Mouse (Mus musculus): ENCODE data around the gene Gpr62. TPM values are rescaled to one million over a fixed set of nuclear protein-coding genes. Genes with fewer than 3 reads are reported as not detected.
A peak's percentile ranks its signal among the peaks of the same experiment; 100 is the strongest.

The Gpr62 gene
- polyA plus RNA-seq, 1 experiment from 2014 or later = 0.31 TPM

DNA sequence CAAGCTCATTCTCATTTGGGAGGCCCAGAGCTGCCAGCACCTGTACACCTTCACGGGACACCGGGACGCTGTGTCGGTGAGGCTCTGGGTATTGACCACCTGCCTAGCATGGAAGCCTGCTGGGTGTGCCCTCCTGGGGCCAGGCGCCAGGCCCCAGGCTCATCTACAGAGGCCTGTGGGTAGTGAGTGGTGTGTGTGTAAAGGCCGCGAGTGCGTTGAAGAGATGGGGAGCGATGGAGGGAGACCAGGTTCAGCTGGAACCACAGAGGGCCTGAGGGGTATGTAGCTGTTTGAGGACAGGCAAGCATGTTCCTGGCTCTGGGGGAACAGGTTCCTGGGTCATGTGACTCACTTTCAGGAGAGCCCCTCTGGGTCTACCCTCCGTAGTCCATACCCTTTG lies 17.4 kb upstream of the Gpr62 start:
- peaks cover 3% of the 10 kb centered on the region for H3K4me1 ChIP-seq
- H3K4me3 ChIP-seq = no peak overlapping the region
- H3K36me3 ChIP-seq = peaks cover 66% of the 10 kb centered on the region
- no peak overlapping the region for H3K9ac ChIP-seq
- 92% methylated on average over 10 of the region's 10 CpGs for WGBS
- no peak for ATAC-seq (ENCODE audit: extremely low read depth, insufficient number of reproducible peaks, low FRiP score, low TSS enrichment)
- H3K27me3 ChIP-seq (replicated peaks) = no peaks in the 10 kb centered on the region
- no peak overlapping the region for H3K4me2 ChIP-seq
- H3K27ac ChIP-seq (replicated peaks) = no peak overlapping the region
- H3K9me3 ChIP-seq = no peaks in the 10 kb centered on the region

DNA sequence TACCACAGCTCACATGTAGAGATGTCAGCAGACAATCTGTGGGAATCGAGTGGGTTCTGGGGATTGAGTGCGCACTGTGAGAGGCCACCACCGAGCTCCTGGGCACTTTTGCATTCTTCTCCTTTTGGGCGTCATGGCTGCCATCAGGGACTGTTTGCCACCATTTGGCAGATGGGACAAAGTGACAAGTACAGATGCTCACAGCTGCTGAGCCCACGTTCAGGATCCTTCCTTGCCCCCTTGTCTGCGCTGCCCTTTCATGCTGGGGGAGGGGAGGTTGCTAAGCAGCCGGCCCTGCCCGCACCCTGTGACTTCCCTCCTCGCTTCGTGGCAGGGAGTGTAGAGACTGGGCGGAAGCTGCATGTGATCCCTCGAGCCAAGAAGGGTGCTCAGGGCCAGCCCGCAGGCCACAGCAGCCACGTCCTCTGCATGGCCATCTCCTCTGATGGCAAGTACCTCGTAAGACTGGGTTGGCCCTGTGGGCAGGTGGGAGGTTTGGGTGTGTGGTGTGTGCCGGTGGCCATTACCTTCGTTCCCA lies 16.9 kb upstream of the Gpr62 start:
- peaks cover 66% of the 10 kb centered on the region for H3K36me3 ChIP-seq
- H3K4me3 ChIP-seq = no peak overlapping the region
- WGBS = 80% methylated on average over 17 of the region's 17 CpGs
- H3K4me2 ChIP-seq = no peak overlapping the region
- H3K27me3 ChIP-seq (replicated peaks) = no peaks in the 10 kb centered on the region
- H3K4me1 ChIP-seq = peaks cover 8% of the 10 kb centered on the region
- no peak overlapping the region for H3K27ac ChIP-seq (replicated peaks)
- H3K9me3 ChIP-seq = no peaks in the 10 kb centered on the region
- no peak for ATAC-seq (ENCODE audit: extremely low read depth, insufficient number of reproducible peaks, low FRiP score, low TSS enrichment)
- H3K9ac ChIP-seq = no peak overlapping the region

DNA sequence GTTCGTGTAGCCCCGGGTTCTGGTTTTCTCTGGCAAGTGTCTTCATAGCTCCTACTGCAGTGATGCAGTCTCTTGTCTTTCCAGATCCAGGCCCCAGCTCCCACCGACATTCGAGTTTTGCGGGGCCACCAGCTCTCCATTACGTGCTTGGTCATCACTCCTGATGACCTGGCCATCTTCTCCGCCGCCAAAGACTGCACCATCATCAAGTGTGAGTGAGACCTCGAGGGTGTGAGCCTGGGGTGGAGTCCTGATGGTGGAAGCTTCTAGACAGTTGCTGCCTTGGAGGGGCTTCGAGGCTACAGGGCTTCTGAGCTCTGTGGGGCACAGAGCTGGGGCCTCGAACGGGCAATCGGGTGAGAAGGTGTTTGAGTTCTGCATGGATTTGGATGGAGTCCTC lies 15.9 kb upstream of the Gpr62 start:
- Histone ChIP-seq H3K36me3 (peaks cover 66% of the 10 kb centered on the region), H3K9me3 (no peaks in the 10 kb centered on the region), H3K4me2 (no peak overlapping the region), H3K4me3 (no peak overlapping the region), H3K27me3 (replicated peaks) (no peaks in the 10 kb centered on the region), H3K27ac (replicated peaks) (no peak overlapping the region), H3K9ac (no peak overlapping the region), H3K4me1 (peaks cover 10% of the 10 kb centered on the region)
- ATAC-seq (ENCODE audit: extremely low read depth, insufficient number of reproducible peaks, low FRiP score, low TSS enrichment) = no peak
- WGBS = 89% methylated on average over 13 of the region's 13 CpGs

DNA sequence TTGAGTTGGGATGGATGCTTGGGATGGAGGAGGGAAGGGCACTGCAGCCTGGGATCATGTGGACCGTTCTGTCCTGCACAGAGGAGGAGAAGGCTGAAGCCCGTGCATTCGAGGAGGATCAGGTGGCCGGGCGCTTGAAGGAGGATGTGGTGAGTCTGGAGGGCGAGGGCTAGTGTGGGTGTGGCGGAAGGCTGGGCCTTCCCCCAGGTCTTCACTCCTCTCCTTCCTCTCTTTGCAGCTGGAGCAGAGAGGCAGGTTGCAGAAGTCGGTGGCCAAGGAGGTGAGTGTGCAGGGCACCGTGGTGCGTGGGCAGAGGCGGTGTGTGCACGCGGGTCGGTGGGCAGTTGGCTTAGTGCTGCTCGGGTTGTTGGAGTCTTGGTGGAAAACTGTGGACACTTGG lies 15.3 kb upstream of the Gpr62 start:
- Histone ChIP-seq H3K27ac (replicated peaks) (no peak overlapping the region), H3K4me3 (no peak overlapping the region), H3K4me2 (no peak overlapping the region), H3K9ac (no peak overlapping the region), H3K36me3 (peaks cover 61% of the 10 kb centered on the region), H3K9me3 (no peaks in the 10 kb centered on the region), H3K4me1 (peaks cover 16% of the 10 kb centered on the region), H3K27me3 (replicated peaks) (no peaks in the 10 kb centered on the region)
- no peak for ATAC-seq (ENCODE audit: extremely low read depth, insufficient number of reproducible peaks, low FRiP score, low TSS enrichment)
- WGBS = 92% methylated on average over 15 of the region's 15 CpGs

DNA sequence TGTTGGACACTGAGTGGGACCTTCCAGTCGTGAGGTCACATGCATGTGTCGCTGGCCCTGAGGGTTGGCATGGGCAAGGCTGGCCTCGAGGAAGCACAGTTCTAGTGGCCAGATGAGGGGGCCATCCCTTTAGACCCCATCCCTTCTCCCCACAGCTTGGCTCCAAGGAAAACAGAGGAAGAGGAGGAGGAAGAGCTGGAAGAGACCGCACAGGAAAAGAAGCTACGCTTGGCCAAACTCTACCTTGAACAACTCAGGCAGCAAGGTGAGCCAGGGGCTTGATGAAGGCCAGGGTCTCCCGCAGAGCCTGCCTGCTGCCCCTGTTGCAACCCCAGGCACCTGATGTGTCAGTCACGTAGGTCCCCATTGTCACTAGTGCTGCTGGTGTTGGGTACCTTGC lies 14.8 kb upstream of the Gpr62 start:
- Histone ChIP-seq H3K9me3 (no peaks in the 10 kb centered on the region), H3K27me3 (replicated peaks) (no peaks in the 10 kb centered on the region), H3K4me2 (no peak overlapping the region), H3K4me3 (no peak overlapping the region), H3K4me1 (peaks cover 21% of the 10 kb centered on the region), H3K9ac (no peak overlapping the region), H3K27ac (replicated peaks) (no peak overlapping the region), H3K36me3 (peaks cover 55% of the 10 kb centered on the region)
- 85% methylated on average over 7 of the region's 7 CpGs for WGBS
- no peak for ATAC-seq (ENCODE audit: extremely low read depth, insufficient number of reproducible peaks, low FRiP score, low TSS enrichment)

DNA sequence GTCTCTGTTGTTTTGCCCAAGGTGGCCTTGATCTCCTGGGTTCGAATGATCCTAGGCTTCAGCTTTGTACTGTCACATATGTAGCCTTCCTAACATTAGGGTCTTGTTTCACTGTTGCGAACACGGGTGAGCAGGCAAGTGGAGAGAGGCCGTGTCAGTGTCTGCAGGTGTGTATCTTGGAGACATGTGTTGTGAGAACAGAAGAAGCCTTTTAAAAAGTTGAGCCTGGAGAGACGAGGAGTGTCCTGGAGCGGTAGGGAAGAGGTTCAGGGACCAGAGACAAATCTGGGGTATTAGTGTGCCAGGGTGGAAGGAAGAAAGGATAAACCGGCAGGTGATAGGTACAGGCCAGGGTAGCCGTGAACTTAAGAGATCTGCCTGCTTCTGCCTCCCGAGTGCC lies 12.4 kb upstream of the Gpr62 start:
- Histone ChIP-seq H3K27me3 (replicated peaks) (peaks cover 4% of the 10 kb centered on the region; the same call in 1 of the 2 replicates), H3K4me3 (peak overlapping the region; percentile 75), H3K9ac (peak overlapping the region; percentile 85), H3K4me1 (peaks cover 37% of the 10 kb centered on the region), H3K4me2 (peak overlapping the region; percentile 99), H3K27ac (replicated peaks) (no peak overlapping the region), H3K9me3 (no peaks in the 10 kb centered on the region), H3K36me3 (peaks cover 31% of the 10 kb centered on the region)
- WGBS = 71% methylated on average over 9 of the region's 9 CpGs
- no peak for ATAC-seq (ENCODE audit: extremely low read depth, insufficient number of reproducible peaks, low FRiP score, low TSS enrichment)

DNA sequence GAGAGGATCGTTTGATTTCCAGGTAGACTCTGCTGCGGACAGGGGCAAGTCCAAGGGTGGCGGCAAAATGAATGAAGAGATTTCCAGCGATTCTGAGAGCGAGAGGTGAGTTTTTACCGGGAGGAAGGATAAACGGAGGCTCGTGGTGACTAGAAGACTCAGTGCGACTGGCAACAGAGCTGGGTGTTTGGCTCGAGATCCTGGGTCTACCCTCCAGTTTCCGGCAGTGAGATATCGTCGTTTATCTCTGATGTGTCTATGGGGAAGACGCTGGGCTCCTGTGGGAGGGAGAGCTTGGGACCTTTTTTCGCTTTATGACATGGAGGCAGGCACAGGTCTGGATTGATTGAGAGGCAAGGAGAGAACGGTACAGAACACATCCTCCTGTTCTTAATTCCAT lies 11.9 kb upstream of the Gpr62 start:
- peak overlapping the region; percentile 30 for H3K27ac ChIP-seq (replicated peaks)
- H3K4me2 ChIP-seq = peak overlapping the region; percentile 99
- peak overlapping the region; percentile 85 for H3K9ac ChIP-seq
- H3K4me1 ChIP-seq = peaks cover 38% of the 10 kb centered on the region
- peaks cover 27% of the 10 kb centered on the region for H3K36me3 ChIP-seq
- H3K27me3 ChIP-seq (replicated peaks) = peaks cover 5% of the 10 kb centered on the region; the same call in 1 of the 2 replicates
- peak overlapping the region; percentile 75 for H3K4me3 ChIP-seq
- no peaks in the 10 kb centered on the region for H3K9me3 ChIP-seq
- WGBS = 2% methylated on average over 16 of the region's 16 CpGs
- ATAC-seq (ENCODE audit: extremely low read depth, insufficient number of reproducible peaks, low FRiP score, low TSS enrichment) = no peak

DNA sequence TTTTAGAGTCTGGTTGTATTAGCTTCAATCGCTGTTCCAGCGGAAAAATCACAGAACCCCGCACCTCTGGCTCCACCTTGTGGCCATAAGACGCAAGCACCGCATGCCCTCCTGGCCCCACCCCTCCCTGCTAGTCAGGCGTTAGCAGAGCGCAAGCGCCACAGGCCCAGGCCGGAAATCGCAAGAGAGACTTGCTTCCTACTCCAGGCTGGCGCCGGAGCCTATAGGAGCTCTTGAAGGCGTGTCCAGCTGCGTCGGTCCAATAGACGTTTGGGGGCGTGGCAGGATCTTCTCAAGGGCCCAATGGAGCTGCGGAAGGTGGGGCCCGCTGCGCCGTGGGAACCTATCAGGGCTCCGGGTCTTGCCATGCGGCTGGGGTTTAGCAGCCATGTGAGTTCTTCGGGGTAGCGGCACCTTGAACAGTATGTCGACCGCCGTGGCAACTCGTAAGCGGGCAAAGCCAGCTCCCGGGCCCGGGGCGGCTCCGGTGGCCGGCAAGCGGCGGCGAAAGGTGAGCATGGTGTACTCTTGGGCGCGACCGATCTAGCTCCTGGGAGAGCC lies 11.3 kb upstream of the Gpr62 start, which contains the start of gene Parp3:
Gene Parp3, minus strand, starts transcription at position 26 of the 561 bp plus-strand sequence.
- peaks cover 21% of the 10 kb centered on the region for H3K36me3 ChIP-seq
- peaks cover 45% of the 10 kb centered on the region for H3K4me1 ChIP-seq
- peak within 1 kb of the TSS; percentile 75 for H3K4me3 ChIP-seq
- peak within 1 kb of the TSS; percentile 70 for H3K27ac ChIP-seq (replicated peaks)
- H3K9ac ChIP-seq = peak within 1 kb of the TSS; percentile 85
- H3K27me3 ChIP-seq (replicated peaks) = peaks cover 5% of the 10 kb centered on the region; the same call in 1 of the 2 replicates
- peak within 1 kb of the TSS; percentile 99 for H3K4me2 ChIP-seq
- under 1% methylated on average over 41 of the region's 41 CpGs for WGBS
- H3K9me3 ChIP-seq = no peaks in the 10 kb centered on the region
- ATAC-seq (ENCODE audit: extremely low read depth, insufficient number of reproducible peaks, low FRiP score, low TSS enrichment) = peak; percentile 95

DNA sequence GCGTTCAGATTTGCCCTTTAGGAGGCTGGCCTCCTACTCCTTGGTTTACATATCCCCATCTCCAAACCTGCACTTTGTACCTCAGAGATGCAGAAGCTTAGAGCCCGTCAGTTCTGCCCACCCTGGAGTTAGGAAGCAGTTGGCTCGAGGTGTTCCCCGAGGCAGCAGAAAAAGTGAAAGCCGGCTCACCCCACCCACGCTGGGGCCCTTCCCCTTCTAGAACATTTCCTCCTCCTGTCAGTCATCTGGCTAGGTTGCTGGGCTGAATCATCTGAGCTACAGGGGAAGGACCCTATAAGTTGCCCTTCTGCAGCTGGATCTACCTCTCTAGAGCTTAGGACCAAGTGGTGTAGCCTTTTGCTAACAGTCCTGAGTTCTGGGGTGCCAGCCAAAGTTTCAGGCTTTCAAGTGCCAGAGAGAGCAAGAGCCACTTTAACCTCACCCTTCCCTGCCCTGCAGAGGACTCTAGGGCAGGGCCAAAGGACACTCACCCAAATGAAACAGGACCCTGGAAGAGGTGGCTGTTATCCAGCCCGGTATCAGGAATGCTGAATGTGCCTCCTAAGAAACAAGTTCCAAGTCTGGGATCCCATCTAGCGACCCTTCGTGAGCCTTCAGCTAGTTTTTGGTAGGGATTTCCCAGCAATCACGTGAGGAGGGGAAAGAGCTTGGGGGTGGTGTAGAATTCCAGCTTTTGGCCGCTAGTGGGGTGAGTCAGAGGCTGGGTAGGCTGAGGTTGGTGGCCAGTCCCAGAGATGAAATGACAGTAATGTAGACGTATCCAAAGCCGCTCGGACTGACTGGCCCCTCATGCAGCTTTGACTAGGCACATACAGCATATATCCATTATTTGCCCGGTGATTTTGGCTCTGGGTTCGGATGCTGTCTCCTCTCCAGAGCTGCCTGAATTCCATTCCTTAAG lies 10.5 kb upstream of the Gpr62 start:
- WGBS = 21% methylated on average over 16 of the region's 16 CpGs
- H3K4me1 ChIP-seq = peaks cover 51% of the 10 kb centered on the region
- H3K27ac ChIP-seq (replicated peaks) = peak overlapping the region; percentile 70
- H3K9me3 ChIP-seq = no peaks in the 10 kb centered on the region
- peak; percentile 5; the same call in 1 of the 2 replicates for ATAC-seq (ENCODE audit: extremely low read depth, insufficient number of reproducible peaks, low FRiP score, low TSS enrichment)
- peaks cover 5% of the 10 kb centered on the region; the same call in 1 of the 2 replicates for H3K27me3 ChIP-seq (replicated peaks)
- peak overlapping the region; percentile 64 for H3K4me2 ChIP-seq
- H3K9ac ChIP-seq = peak overlapping the region; percentile 76
- peak overlapping the region; percentile 32 for H3K4me3 ChIP-seq
- peaks cover 14% of the 10 kb centered on the region for H3K36me3 ChIP-seq

DNA sequence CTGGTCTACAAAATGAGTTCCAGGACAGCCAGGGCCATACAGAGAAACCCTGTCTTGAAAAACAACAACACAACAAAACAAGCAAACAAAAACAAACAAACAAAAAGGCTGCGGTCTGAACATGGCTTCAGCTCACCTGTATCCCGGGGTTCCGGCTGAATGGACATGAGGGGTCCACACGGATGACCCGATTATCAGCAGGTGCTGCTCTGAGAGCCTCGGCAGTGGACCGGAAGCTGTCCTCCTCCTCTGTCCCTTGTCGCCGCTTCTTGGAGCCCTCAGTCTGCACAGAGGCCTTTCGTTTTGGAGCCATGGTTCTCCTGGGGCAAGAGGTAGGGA lies 9.9 kb upstream of the Gpr62 start, which contains the start of gene Rrp9:
Gene Rrp9, plus strand, starts transcription at position 301 of the 339 bp plus-strand sequence.
- H3K27ac ChIP-seq (replicated peaks) = peak within 1 kb of the TSS; percentile 70
- peak within 1 kb of the TSS; percentile 76 for H3K9ac ChIP-seq
- peaks cover 5% of the 10 kb centered on the region; the same call in 1 of the 2 replicates for H3K27me3 ChIP-seq (replicated peaks)
- H3K4me1 ChIP-seq = peaks cover 51% of the 10 kb centered on the region
- no peak for ATAC-seq (ENCODE audit: extremely low read depth, insufficient number of reproducible peaks, low FRiP score, low TSS enrichment)
- H3K4me2 ChIP-seq = peak within 1 kb of the TSS; percentile 64
- H3K36me3 ChIP-seq = peaks cover 8% of the 10 kb centered on the region
- peak within 1 kb of the TSS; percentile 32 for H3K4me3 ChIP-seq
- no peaks in the 10 kb centered on the region for H3K9me3 ChIP-seq
- 82% methylated on average over 10 of the region's 10 CpGs for WGBS

DNA sequence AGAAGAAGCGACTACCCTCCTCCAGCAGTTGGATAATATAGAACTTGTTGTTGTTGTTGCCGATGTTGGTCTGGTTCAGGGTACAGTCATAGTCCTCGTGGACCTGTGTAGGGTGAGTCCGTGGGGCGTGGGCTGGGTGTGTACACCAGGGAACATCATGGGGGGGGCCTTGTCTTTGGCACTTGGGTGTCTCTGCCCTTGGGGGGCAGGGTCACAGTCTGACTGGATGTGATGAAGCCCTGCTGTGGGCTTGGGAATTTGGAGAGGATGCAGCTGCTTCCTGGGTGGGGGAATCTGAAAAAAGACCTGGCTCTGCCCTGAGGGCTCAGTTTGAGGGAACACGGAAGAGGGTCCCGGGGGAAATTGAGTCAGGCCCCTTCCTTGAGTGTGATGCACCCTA lies 9.3 kb upstream of the Gpr62 start:
- Histone ChIP-seq H3K36me3 (0 out of 2 replicates have a peak, but pooled peaks cover 3% of the 10 kb centered on the region), H3K9me3 (no peaks in the 10 kb centered on the region), H3K9ac (peak overlapping the region; percentile 44), H3K4me1 (peaks cover 51% of the 10 kb centered on the region), H3K27ac (replicated peaks) (no peak overlapping the region), H3K4me3 (no peak overlapping the region), H3K27me3 (replicated peaks) (peaks cover 5% of the 10 kb centered on the region; the same call in 1 of the 2 replicates), H3K4me2 (peak overlapping the region; percentile 34; the same call in 1 of the 2 replicates)
- 62% methylated on average over 7 of the region's 7 CpGs for WGBS
- ATAC-seq (ENCODE audit: extremely low read depth, insufficient number of reproducible peaks, low FRiP score, low TSS enrichment) = no peak
